30 mouse cellular contexts compared by ENCODE assay signal in genomic region chr11:5829327-5829726, GRCm38 (mm10). TPM values are rescaled to one million over a fixed set of nuclear protein-coding genes. Genes with fewer than 3 reads are reported as not detected.
A peak's percentile ranks its signal among the peaks of the same experiment; 100 is the strongest.
DNase-seq lines count a peak whose midpoint lies in the region; ATAC-seq and TF ChIP-seq lines count a peak whose summit lies in the region.
"Had no signal": no experiment of that assay in that cellular context is flagged by ENCODE, and none has a peak within 500 bp of the region (broad histone marks: within the 10 kb centered on the region; RNA-seq: fewer than 3 reads in every experiment).

No protein-coding gene starts in this region.

- no peak overlapping the region for H3K4me2 ChIP-seq in lung, postnatal 0 days (replicated peaks; ENCODE audit: low read depth, low read length)
- H3K4me2 ChIP-seq in liver, embryonic 12.5 days, result no peak overlapping the region
- no peak overlapping the region for H3K4me2 ChIP-seq in forebrain, embryonic 14.5 days (ENCODE audit: low read length)
- H3K4me2 ChIP-seq: embryonic facial prominence, embryonic 12.5 days; heart, embryonic 13.5 days; hindbrain, embryonic 13.5 days; limb, embryonic 12.5 days; midbrain, embryonic 11.5 days had no signal

- TF ChIP-seq CTCF in gastrocnemius, adult 2 months (IDR thresholded peaks at IDR 0.05), result no peak
- no peak for TF ChIP-seq CTCF in lung, postnatal 0 days (IDR thresholded peaks at IDR 0.05)

- intact Hi-C loops in gastrocnemius, adult 2 months (cut with DNase I), result no loop called here

- ATAC-seq in lung, postnatal 0 days, result no peak
- peak; percentile 82 for ATAC-seq in megakaryocyte, adult 5-6 weeks (ENCODE audit: poor library complexity, severe bottlenecking)
- ATAC-seq in liver, embryonic 12.5 days, result no peak
- ATAC-seq in forebrain, embryonic 14.5 days, result no peak
- ATAC-seq: forebrain, embryonic 16.5 days; intestine, embryonic 16.5 days; midbrain, embryonic 16.5 days; Patski had no signal

- no peaks in the 10 kb centered on the region for H3K9me3 ChIP-seq in lung, postnatal 0 days (ENCODE audit: low read length)
- no peaks in the 10 kb centered on the region for H3K9me3 ChIP-seq in liver, embryonic 12.5 days (replicated peaks)
- no peaks in the 10 kb centered on the region for H3K9me3 ChIP-seq in forebrain, embryonic 14.5 days (replicated peaks; ENCODE audit: control insufficient read depth, low read length)
- H3K9me3 ChIP-seq: embryonic facial prominence, embryonic 12.5 days; heart, embryonic 13.5 days; hindbrain, embryonic 13.5 days; limb, embryonic 12.5 days had no signal

- peak overlapping the region; percentile 37 for H3K4me3 ChIP-seq in gastrocnemius, adult 2 months
- H3K4me3 ChIP-seq in lung, postnatal 0 days (ENCODE audit: low read depth, low read length), result no peak overlapping the region
- no peak overlapping the region for H3K4me3 ChIP-seq in liver, embryonic 12.5 days
- no peak overlapping the region for H3K4me3 ChIP-seq in forebrain, embryonic 14.5 days (ENCODE audit: low read depth, low read length)
- H3K4me3 ChIP-seq: embryonic facial prominence, embryonic 12.5 days; heart, embryonic 13.5 days; hindbrain, embryonic 13.5 days; limb, embryonic 12.5 days had no signal

- no peak for TF ChIP-seq EP300 in lung, postnatal 0 days (IDR thresholded peaks at IDR 0.05)

- H3K4me1 ChIP-seq in lung, postnatal 0 days (ENCODE audit: insufficient read depth, low read depth, low read length), result no peaks in the 10 kb centered on the region
- peaks cover 10% of the 10 kb centered on the region for H3K4me1 ChIP-seq in liver, embryonic 12.5 days
- H3K4me1 ChIP-seq in forebrain, embryonic 14.5 days (ENCODE audit: control insufficient read depth, insufficient read depth, low read length), result no peaks in the 10 kb centered on the region
- H3K4me1 ChIP-seq: embryonic facial prominence, embryonic 12.5 days; hindbrain, embryonic 13.5 days had no signal

- WGBS in lung, postnatal 0 days, result 86% methylated on average over 12 of the region's 12 CpGs
- 79% methylated on average over 12 of the region's 12 CpGs for WGBS in liver, embryonic 12.5 days (ENCODE audit: insufficient replicate concordance)
- 92% methylated on average over 12 of the region's 12 CpGs for whole genome bisulfite sequencing in forebrain, embryonic 14.5 days

- peak overlapping the region; percentile 79 for H3K27ac ChIP-seq in gastrocnemius, adult 2 months
- H3K27ac ChIP-seq in lung, postnatal 0 days (ENCODE audit: low read length), result peak overlapping the region; percentile 76
- H3K27ac ChIP-seq in liver, embryonic 12.5 days, result no peak overlapping the region
- no peak overlapping the region for H3K27ac ChIP-seq in forebrain, embryonic 14.5 days (ENCODE audit: low read depth, low read length)
- H3K27ac ChIP-seq: embryonic facial prominence, embryonic 12.5 days; heart, embryonic 13.5 days; hindbrain, embryonic 13.5 days; limb, embryonic 12.5 days had no signal

- DNase-seq in gastrocnemius, adult 2 months, result peak; percentile 68
- DNase-seq in gastrocnemius, postnatal 4 days (ENCODE audit: low spot score in 2 of 2), result no peak
- no peak for DNase-seq in lung, postnatal 0 days (ENCODE audit: low spot score)
- DNase-seq in lung, postnatal 25 days (ENCODE audit: low spot score), result no peak
- no peak for DNase-seq in forebrain, embryonic 14.5 days (ENCODE audit: low spot score)
- DNase-seq: adrenal gland, postnatal 10 days; cerebellum, adult 11 months; cerebellum, adult 9-10 months; cerebellum, postnatal 36 days; embryo, embryonic 11 days; gastrocnemius, postnatal 10 days; heart, adult 18-20 months; heart, postnatal 36 days; kidney, adult 9 months; kidney, postnatal 10 days; lung, postnatal 10 days; thymus, postnatal 14 days had no signal

- H3K27me3 ChIP-seq in lung, postnatal 0 days (replicated peaks; ENCODE audit: insufficient read depth, low read length), result no peaks in the 10 kb centered on the region
- no peaks in the 10 kb centered on the region for H3K27me3 ChIP-seq in liver, embryonic 12.5 days (replicated peaks)
- no peaks in the 10 kb centered on the region for H3K27me3 ChIP-seq in forebrain, embryonic 14.5 days (replicated peaks; ENCODE audit: control insufficient read depth, insufficient read depth, low read length)
- H3K27me3 ChIP-seq: embryonic facial prominence, embryonic 12.5 days; heart, embryonic 13.5 days; hindbrain, embryonic 13.5 days; limb, embryonic 12.5 days; Patski had no signal

- no peak overlapping the region for H3K9ac ChIP-seq in lung, postnatal 0 days (replicated peaks; ENCODE audit: low read depth)
- no peak overlapping the region for H3K9ac ChIP-seq in liver, embryonic 12.5 days
- H3K9ac ChIP-seq in forebrain, embryonic 14.5 days (ENCODE audit: low read length), result no peak overlapping the region
- H3K9ac ChIP-seq: embryonic facial prominence, embryonic 12.5 days; heart, embryonic 13.5 days; hindbrain, embryonic 13.5 days; limb, embryonic 12.5 days had no signal

- H3K36me3 ChIP-seq in lung, postnatal 0 days (ENCODE audit: insufficient read depth, low read length), result peaks cover 22% of the 10 kb centered on the region
- peaks cover 53% of the 10 kb centered on the region for H3K36me3 ChIP-seq in liver, embryonic 12.5 days
- peaks cover 46% of the 10 kb centered on the region for H3K36me3 ChIP-seq in forebrain, embryonic 14.5 days (ENCODE audit: control insufficient read depth, insufficient read depth, low read length)

RNA-seq across cellular contexts. Expression of gene Polm, which starts 8.5 kb away (rescaled TPM):
- total RNA-seq in gastrocnemius, adult 2 months (2021), result 1 to 10 TPM; 1.7 to 3.1 TPM
- total RNA-seq in gastrocnemius, postnatal 4 days (2021), result 1 to 10 TPM; 8.4 to 8.9 TPM
- 5.9 and 8.2 TPM in 2 replicates for polyA plus RNA-seq in lung, postnatal 0 days (2015; fragmentation: Nextera tagmentation; extraction: Ambion mirVana)
- total RNA-seq in megakaryocyte, adult 5-6 weeks (2015), result 10.4 and 10.7 TPM in 2 replicates
- 6.0 and 8.8 TPM in 2 replicates for total RNA-seq in megakaryocyte, adult 5-6 weeks (2017)
- polyA plus RNA-seq in liver, embryonic 12.5 days (2016; fragmentation: Nextera tagmentation; extraction: Ambion mirVana), result 2.8 and 2.9 TPM in 2 replicates
- polyA plus RNA-seq in forebrain, embryonic 14.5 days (2014; fragmentation: Nextera tagmentation; extraction: Ambion mirVana), result 3.9 and 5.3 TPM in 2 replicates

RNA-seq across cellular contexts. Expression of gene Pgam2, which starts 25.8 kb away (rescaled TPM):
- 1,000 to 10,000 TPM; 2,835 to 2,943 TPM for total RNA-seq in gastrocnemius, adult 2 months (2021)
- total RNA-seq in gastrocnemius, postnatal 4 days (2021), result 1,000 to 10,000 TPM; 1,561 to 1,711 TPM
- 28.8 and 29.8 TPM in 2 replicates for polyA plus RNA-seq in lung, postnatal 0 days (2015; fragmentation: Nextera tagmentation; extraction: Ambion mirVana)
- not detected in 2 replicates for total RNA-seq in megakaryocyte, adult 5-6 weeks (2015)
- not detected in 2 replicates for total RNA-seq in megakaryocyte, adult 5-6 weeks (2017)
- 1.7 TPM in 2 replicates for polyA plus RNA-seq in liver, embryonic 12.5 days (2016; fragmentation: Nextera tagmentation; extraction: Ambion mirVana)
- 2.1 TPM in 2 replicates for polyA plus RNA-seq in forebrain, embryonic 14.5 days (2014; fragmentation: Nextera tagmentation; extraction: Ambion mirVana)
- polyA plus RNA-seq: liver, adult 2 months had no signal

RNA-seq across cellular contexts. Expression of gene Aebp1, which starts 32.4 kb away (rescaled TPM):
- 10 to 100 TPM; 52.8 to 72.3 TPM for total RNA-seq in gastrocnemius, adult 2 months (2021)
- 10 to 100 TPM; 60.9 to 68.2 TPM for total RNA-seq in gastrocnemius, postnatal 4 days (2021)
- polyA plus RNA-seq in lung, postnatal 0 days (2015; fragmentation: Nextera tagmentation; extraction: Ambion mirVana), result 21.8 and 22.3 TPM in 2 replicates
- total RNA-seq in megakaryocyte, adult 5-6 weeks (2015), result not detected in 2 replicates
- 0.11 and 0.12 TPM in 2 replicates for total RNA-seq in megakaryocyte, adult 5-6 weeks (2017)
- polyA plus RNA-seq in liver, embryonic 12.5 days (2016; fragmentation: Nextera tagmentation; extraction: Ambion mirVana), result 8.5 and 9.6 TPM in 2 replicates
- 6.8 and 13.0 TPM in 2 replicates for polyA plus RNA-seq in forebrain, embryonic 14.5 days (2014; fragmentation: Nextera tagmentation; extraction: Ambion mirVana)
- total RNA-seq: MEL had no signal

RNA-seq across cellular contexts. Expression of gene Dbnl, which starts 41.0 kb away (rescaled TPM):
- total RNA-seq in gastrocnemius, adult 2 months (2021), result 10 to 100 TPM; 10.7 to 14.0 TPM
- 10 to 100 TPM; 35.0 to 39.3 TPM for total RNA-seq in gastrocnemius, postnatal 4 days (2021)
- polyA plus RNA-seq in lung, postnatal 0 days (2015; fragmentation: Nextera tagmentation; extraction: Ambion mirVana), result 98.0 and 99.7 TPM in 2 replicates
- total RNA-seq in megakaryocyte, adult 5-6 weeks (2015), result 84.5 and 90.0 TPM in 2 replicates
- 176 and 179 TPM in 2 replicates for total RNA-seq in megakaryocyte, adult 5-6 weeks (2017)
- 71.6 and 72.0 TPM in 2 replicates for polyA plus RNA-seq in liver, embryonic 12.5 days (2016; fragmentation: Nextera tagmentation; extraction: Ambion mirVana)
- 100 and 136 TPM in 2 replicates for polyA plus RNA-seq in forebrain, embryonic 14.5 days (2014; fragmentation: Nextera tagmentation; extraction: Ambion mirVana)

RNA-seq across cellular contexts. Expression of gene Pold2, which starts 48.8 kb away (rescaled TPM):
- total RNA-seq in gastrocnemius, adult 2 months (2021), result 10 to 100 TPM; 39.7 to 48.5 TPM
- total RNA-seq in gastrocnemius, postnatal 4 days (2021), result 10 to 100 TPM; 54.1 to 61.3 TPM
- polyA plus RNA-seq in lung, postnatal 0 days (2015; fragmentation: Nextera tagmentation; extraction: Ambion mirVana), result 30.1 and 34.1 TPM in 2 replicates
- total RNA-seq in megakaryocyte, adult 5-6 weeks (2015), result 23.8 and 31.6 TPM in 2 replicates
- total RNA-seq in megakaryocyte, adult 5-6 weeks (2017), result 19.0 and 29.3 TPM in 2 replicates
- polyA plus RNA-seq in liver, embryonic 12.5 days (2016; fragmentation: Nextera tagmentation; extraction: Ambion mirVana), result 105 TPM in 2 replicates
- 65.0 and 73.0 TPM in 2 replicates for polyA plus RNA-seq in forebrain, embryonic 14.5 days (2014; fragmentation: Nextera tagmentation; extraction: Ambion mirVana)

Comparison
In these comparisons a context has a peak if more than half of its experiments do, and no peak if none do; other contexts are left out.
1. H3K27ac ChIP-seq: peak in gastrocnemius, adult 2 months (single experiment) and lung, postnatal 0 days (single experiment); none in liver, embryonic 12.5 days (single experiment) and forebrain, embryonic 14.5 days (single experiment).
2. RNA of gene Pgam2, which starts 25.8 kb away (total RNA-seq): 2,835 to 2,943 TPM in gastrocnemius, adult 2 months and 1,561 to 1,711 TPM in gastrocnemius, postnatal 4 days; not detected in megakaryocyte, adult 5-6 weeks; every median in the first group is over 1,000 times any median in the second.
3. RNA of gene Aebp1, which starts 32.4 kb away (total RNA-seq): 52.8 to 72.3 TPM in gastrocnemius, adult 2 months and 60.9 to 68.2 TPM in gastrocnemius, postnatal 4 days; 0.11 to 0.12 TPM in megakaryocyte, adult 5-6 weeks; every median in the first group is over 10 times any median in the second.